In the genomic region with DNA sequence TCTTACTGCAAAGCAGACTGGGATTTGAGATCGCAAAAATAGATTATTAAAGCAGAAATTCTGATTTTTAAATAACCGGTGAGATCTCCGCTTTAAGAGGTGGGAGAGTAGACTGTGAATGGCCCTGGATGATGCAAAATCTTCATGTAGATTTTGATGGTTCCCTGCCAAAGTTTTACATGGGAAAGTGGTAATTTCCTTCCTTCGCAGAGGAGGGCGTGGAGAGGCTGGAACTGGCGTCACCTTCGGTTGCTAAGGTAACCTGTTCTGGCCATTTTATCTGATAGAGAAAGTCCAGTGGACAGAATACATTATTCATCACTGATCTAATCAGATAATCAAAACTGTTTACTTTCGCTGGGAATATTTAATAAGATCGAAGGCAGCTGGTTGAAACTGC, we compare ENCODE assay signal across 18 mouse cellular contexts. TPM values are rescaled to one million over a fixed set of nuclear protein-coding genes. Genes with fewer than 3 reads are reported as not detected.
DNase-seq lines count a peak whose midpoint lies in the region; ATAC-seq and TF ChIP-seq lines count a peak whose summit lies in the region.
"Had no signal": no experiment of that assay in that cellular context is flagged by ENCODE, and none has a peak within 500 bp of the region (broad histone marks: within the 10 kb centered on the region; RNA-seq: fewer than 3 reads in every experiment).

No protein-coding gene starts in this region.

- WGBS in forebrain, embryonic 15.5 days: 40% methylated on average over 9 of the region's 9 CpGs
- 78% methylated on average over 9 of the region's 9 CpGs for WGBS in forebrain, embryonic 12.5 days
- 73% methylated on average over 9 of the region's 9 CpGs for WGBS in midbrain, embryonic 13.5 days
- 86% methylated on average over 9 of the region's 9 CpGs for WGBS in midbrain, embryonic 11.5 days
- WGBS in forebrain, postnatal 0 days: 29% methylated on average over 9 of the region's 9 CpGs

- peak overlapping the region; percentile 33 for H3K4me3 ChIP-seq in forebrain, embryonic 15.5 days
- H3K4me3 ChIP-seq in forebrain, embryonic 12.5 days (replicated peaks): no peak overlapping the region
- no peak overlapping the region for H3K4me3 ChIP-seq in midbrain, embryonic 13.5 days (replicated peaks)
- H3K4me3 ChIP-seq in midbrain, embryonic 11.5 days (ENCODE audit: low read depth, low read length): no peak overlapping the region
- H3K4me3 ChIP-seq in forebrain, postnatal 0 days (ENCODE audit: low read depth, low read length): peak overlapping the region; percentile 32
- H3K4me3 ChIP-seq in left cerebral cortex, adult 2 months: peak overlapping the region; percentile 53
- H3K4me3 ChIP-seq: embryonic facial prominence, embryonic 12.5 days; heart, embryonic 10.5 days; limb, embryonic 15.5 days had no signal

- intact Hi-C loops in left cerebral cortex, adult 2 months (cut with DNase I): loop anchor here (2.0 to 5.0 kb wide), 4 partner anchors 64 to 141 kb away; no protein-coding TSS in a partner anchor

- H3K36me3 ChIP-seq in forebrain, embryonic 15.5 days: no peaks in the 10 kb centered on the region
- no peaks in the 10 kb centered on the region for H3K36me3 ChIP-seq in forebrain, embryonic 12.5 days (replicated peaks)
- H3K36me3 ChIP-seq in midbrain, embryonic 13.5 days: no peaks in the 10 kb centered on the region
- no peaks in the 10 kb centered on the region for H3K36me3 ChIP-seq in midbrain, embryonic 11.5 days (ENCODE audit: control insufficient read depth, insufficient read depth, low read length)
- H3K36me3 ChIP-seq in forebrain, postnatal 0 days (ENCODE audit: insufficient read depth): no peaks in the 10 kb centered on the region
- H3K36me3 ChIP-seq: embryonic facial prominence, embryonic 12.5 days; heart, embryonic 10.5 days; limb, embryonic 15.5 days had no signal

- H3K27me3 ChIP-seq in forebrain, embryonic 15.5 days: no peaks in the 10 kb centered on the region
- H3K27me3 ChIP-seq in forebrain, embryonic 12.5 days: no peaks in the 10 kb centered on the region; the same call in 1 of the 2 replicates
- H3K27me3 ChIP-seq in midbrain, embryonic 13.5 days: no peaks in the 10 kb centered on the region
- no peaks in the 10 kb centered on the region for H3K27me3 ChIP-seq in midbrain, embryonic 11.5 days (ENCODE audit: control insufficient read depth, insufficient read depth, low read length)
- no peaks in the 10 kb centered on the region for H3K27me3 ChIP-seq in forebrain, postnatal 0 days (ENCODE audit: insufficient read depth, low read length)

- peak overlapping the region; percentile 44 for H3K4me2 ChIP-seq in forebrain, embryonic 15.5 days (replicated peaks)
- no peak overlapping the region; the same call in 1 of the 2 replicates for H3K4me2 ChIP-seq in forebrain, embryonic 12.5 days
- 0 out of 2 replicates have a peak overlapping the region, but pooled peaks have one; percentile 10 for H3K4me2 ChIP-seq in midbrain, embryonic 13.5 days (replicated peaks)
- H3K4me2 ChIP-seq in midbrain, embryonic 11.5 days: no peak overlapping the region
- H3K4me2 ChIP-seq in forebrain, postnatal 0 days (ENCODE audit: low read depth): peak overlapping the region; percentile 32
- H3K4me2 ChIP-seq: embryonic facial prominence, embryonic 12.5 days; limb, embryonic 15.5 days had no signal

- no peak for DNase-seq in midbrain, embryonic 11.5 days (ENCODE audit: low spot score, missing footprints)
- peak; percentile 56 for DNase-seq in forebrain, postnatal 0 days
- peak in 1 of 2 experiments; percentile 51 for DNase-seq in left cerebral cortex, adult 2 months (ENCODE audit: extremely low spot score in 1 of 2, low spot score in 2 of 2)
- DNase-seq in T-cell, adult 2 months (ENCODE audit: low spot score): no peak
- no peak for DNase-seq in adrenal gland, postnatal 36 days
- DNase-seq: adrenal gland, postnatal 10 days; cerebellum, postnatal 25 days; gastrocnemius, postnatal 25 days; lung, adult 2 months; spleen, adult 18-20 months had no signal

- H3K27ac ChIP-seq in forebrain, embryonic 15.5 days (replicated peaks): peak overlapping the region; percentile 73
- no peak overlapping the region for H3K27ac ChIP-seq in forebrain, embryonic 12.5 days
- H3K27ac ChIP-seq in midbrain, embryonic 13.5 days: no peak overlapping the region
- no peak overlapping the region for H3K27ac ChIP-seq in midbrain, embryonic 11.5 days (ENCODE audit: low read depth, low read length)
- H3K27ac ChIP-seq in forebrain, postnatal 0 days (ENCODE audit: low read depth, low read length): peak overlapping the region; percentile 30
- H3K27ac ChIP-seq in left cerebral cortex, adult 2 months: peak overlapping the region; percentile 96
- H3K27ac ChIP-seq: embryonic facial prominence, embryonic 12.5 days; heart, embryonic 10.5 days; limb, embryonic 15.5 days; stomach, postnatal 0 days had no signal

- no peak overlapping the region; the same call in 1 of the 2 replicates for H3K9ac ChIP-seq in forebrain, embryonic 15.5 days (replicated peaks)
- no peak overlapping the region for H3K9ac ChIP-seq in forebrain, embryonic 12.5 days
- H3K9ac ChIP-seq in midbrain, embryonic 13.5 days (replicated peaks): no peak overlapping the region
- H3K9ac ChIP-seq in midbrain, embryonic 11.5 days (ENCODE audit: low read length): no peak overlapping the region
- H3K9ac ChIP-seq in forebrain, postnatal 0 days: peak overlapping the region; percentile 22
- H3K9ac ChIP-seq: embryonic facial prominence, embryonic 12.5 days; limb, embryonic 15.5 days had no signal

- ATAC-seq in forebrain, embryonic 15.5 days (replicated peaks): peak; percentile 60; the same call in 1 of the 2 replicates
- no peak for ATAC-seq in forebrain, embryonic 12.5 days (ENCODE audit: low FRiP score)
- no peak for ATAC-seq in midbrain, embryonic 13.5 days
- ATAC-seq in midbrain, embryonic 11.5 days (ENCODE audit: low FRiP score): no peak
- ATAC-seq in forebrain, postnatal 0 days: peak; percentile 58
- ATAC-seq: inflammation-experienced regulatory T-cells, adult 6 months had no signal

- 0 out of 2 replicates have a peak, but pooled peaks have one; percentile 6 for TF ChIP-seq CTCF in forebrain, postnatal 0 days (IDR thresholded peaks at IDR 0.05; ENCODE audit: low read depth)
- no peak for TF ChIP-seq CTCF in left cerebral cortex, adult 2 months (IDR thresholded peaks at IDR 0.05)

- peaks cover 28% of the 10 kb centered on the region for H3K4me1 ChIP-seq in forebrain, embryonic 15.5 days
- H3K4me1 ChIP-seq in forebrain, embryonic 12.5 days: peaks cover 16% of the 10 kb centered on the region; the same call in 1 of the 2 replicates
- peaks cover 19% of the 10 kb centered on the region for H3K4me1 ChIP-seq in midbrain, embryonic 13.5 days (replicated peaks)
- peaks cover 5% of the 10 kb centered on the region; the same call in 1 of the 2 replicates for H3K4me1 ChIP-seq in midbrain, embryonic 11.5 days (ENCODE audit: control insufficient read depth, insufficient read depth, low read length)
- H3K4me1 ChIP-seq in forebrain, postnatal 0 days (ENCODE audit: insufficient read depth): no peaks in the 10 kb centered on the region
- H3K4me1 ChIP-seq: embryonic facial prominence, embryonic 12.5 days; heart, embryonic 10.5 days; limb, embryonic 15.5 days had no signal

- no peaks in the 10 kb centered on the region for H3K9me3 ChIP-seq in forebrain, embryonic 15.5 days
- H3K9me3 ChIP-seq in forebrain, embryonic 12.5 days: no peaks in the 10 kb centered on the region
- no peaks in the 10 kb centered on the region for H3K9me3 ChIP-seq in midbrain, embryonic 13.5 days
- H3K9me3 ChIP-seq in midbrain, embryonic 11.5 days (ENCODE audit: control insufficient read depth, low read length): no peaks in the 10 kb centered on the region
- no peaks in the 10 kb centered on the region for H3K9me3 ChIP-seq in forebrain, postnatal 0 days (ENCODE audit: low read length)
- H3K9me3 ChIP-seq: embryonic facial prominence, embryonic 12.5 days; heart, embryonic 10.5 days; limb, embryonic 15.5 days had no signal

RNA-seq across cellular contexts. Expression of a gene that starts 0.9 kb away (rescaled TPM):
- 73.1 and 83.8 TPM in 2 replicates for polyA plus RNA-seq in forebrain, embryonic 15.5 days (2015; fragmentation: Nextera tagmentation; extraction: Ambion mirVana)
- 17.4 and 21.8 TPM in 2 replicates for polyA plus RNA-seq in forebrain, embryonic 12.5 days (2016; fragmentation: Nextera tagmentation; extraction: Ambion mirVana)
- 41.5 and 45.1 TPM in 2 replicates for polyA plus RNA-seq in midbrain, embryonic 13.5 days (2015; fragmentation: Nextera tagmentation; extraction: Ambion mirVana)
- polyA plus RNA-seq in midbrain, embryonic 11.5 days (2014; fragmentation: Nextera tagmentation; extraction: Ambion mirVana): 12.7 and 15.5 TPM in 2 replicates
- total RNA-seq in forebrain, postnatal 0 days (2014; rRNA removed): 82.9 and 84.5 TPM in 2 replicates
- 93.0 and 106 TPM in 2 replicates for polyA plus RNA-seq in forebrain, postnatal 0 days (2015; fragmentation: Nextera tagmentation; extraction: Ambion mirVana)
- 100 to 1,000 TPM; 453 to 512 TPM for total RNA-seq in left cerebral cortex, adult 2 months (2021)
- 1 to 10 TPM; 4.9 to 7.6 TPM for total RNA-seq in adrenal gland, postnatal 36 days (2021)

Comparison
In these comparisons a context has a peak if more than half of its experiments do, and no peak if none do; other contexts are left out.
1. ATAC-seq: peak in forebrain, embryonic 15.5 days (single experiment) and forebrain, postnatal 0 days (single experiment); none in forebrain, embryonic 12.5 days (single experiment), midbrain, embryonic 13.5 days (single experiment) and midbrain, embryonic 11.5 days (single experiment).
2. H3K27ac ChIP-seq: peak in forebrain, embryonic 15.5 days (single experiment), forebrain, postnatal 0 days (single experiment) and left cerebral cortex, adult 2 months (single experiment); none in forebrain, embryonic 12.5 days (single experiment), midbrain, embryonic 13.5 days (single experiment) and midbrain, embryonic 11.5 days (single experiment).
3. H3K4me2 ChIP-seq: peak in forebrain, embryonic 15.5 days (single experiment), midbrain, embryonic 13.5 days (single experiment) and forebrain, postnatal 0 days (single experiment); none in forebrain, embryonic 12.5 days (single experiment) and midbrain, embryonic 11.5 days (single experiment).
4. H3K4me3 ChIP-seq: peak in forebrain, embryonic 15.5 days (single experiment), forebrain, postnatal 0 days (single experiment) and left cerebral cortex, adult 2 months (single experiment); none in forebrain, embryonic 12.5 days (single experiment), midbrain, embryonic 13.5 days (single experiment) and midbrain, embryonic 11.5 days (single experiment).